Mouse (Mus musculus): ENCODE measurements around the gene Rsad2. TPM values are rescaled to one million over a fixed set of nuclear protein-coding genes. Genes with fewer than 3 reads are reported as not detected.
"Not testable (repeated sequence)": the region's sequence is repeated elsewhere in the genome, so short reads cannot be mapped to it uniquely, and the experiment has no call there.

The Rsad2 gene
- 0.41 and 0.70 TPM in 2 replicates for polyA plus RNA-seq (2015; fragmentation: Nextera tagmentation; extraction: Ambion mirVana)

DNA sequence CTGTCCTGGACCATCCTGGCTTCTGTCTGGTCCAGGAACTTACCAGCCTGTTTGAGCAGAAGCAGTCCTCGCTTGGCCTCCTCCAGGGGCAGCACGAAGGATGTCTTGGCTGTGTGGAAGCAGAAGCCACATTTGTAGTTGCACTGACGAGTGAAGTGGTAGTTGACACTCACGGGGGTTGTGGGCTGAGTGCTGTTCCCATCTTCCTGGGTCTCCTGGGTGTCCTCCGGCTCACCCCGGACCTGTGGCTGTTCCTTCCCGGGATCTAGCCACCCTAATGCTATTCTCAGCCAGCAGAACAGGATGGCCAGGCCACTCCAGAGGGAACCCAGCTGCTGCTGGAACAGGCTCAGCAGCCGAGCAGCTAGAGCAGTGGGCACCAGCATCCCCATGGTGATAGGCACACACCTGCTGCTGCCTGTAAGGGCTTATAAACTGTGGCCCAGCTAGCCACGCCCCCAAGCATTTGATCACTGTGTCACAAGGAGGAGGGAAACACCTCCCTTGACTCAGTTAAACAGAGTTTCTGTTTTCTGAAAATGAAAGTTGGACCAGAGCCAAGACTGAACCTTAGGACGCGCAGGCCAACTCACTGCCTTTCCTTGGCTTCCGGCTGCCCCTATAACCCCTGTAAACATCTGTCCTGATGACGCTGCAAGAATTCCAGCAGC, at the start of gene Rsad2:
Gene Rsad2 (minus strand): TSS at position 425 of the 671 bp plus-strand sequence.
- no peak within 1 kb of the TSS for H3K27ac ChIP-seq
- peaks cover 11% of the 10 kb centered on the region for H3K4me1 ChIP-seq
- no peaks in the 10 kb centered on the region for H3K9me3 ChIP-seq
- no peaks in the 10 kb centered on the region for H3K27me3 ChIP-seq
- ATAC-seq (ENCODE audit: insufficient number of reproducible peaks, insufficient read depth, low FRiP score, low TSS enrichment, low read depth): peak; percentile 56; the same call in 1 of the 2 replicates
- H3K9ac ChIP-seq: no peak within 1 kb of the TSS
- 44% methylated on average over 13 of the region's 13 CpGs for WGBS
- no peaks in the 10 kb centered on the region for H3K36me3 ChIP-seq
- H3K4me2 ChIP-seq: peak within 1 kb of the TSS; percentile 27
- H3K4me3 ChIP-seq: no peak within 1 kb of the TSS

DNA sequence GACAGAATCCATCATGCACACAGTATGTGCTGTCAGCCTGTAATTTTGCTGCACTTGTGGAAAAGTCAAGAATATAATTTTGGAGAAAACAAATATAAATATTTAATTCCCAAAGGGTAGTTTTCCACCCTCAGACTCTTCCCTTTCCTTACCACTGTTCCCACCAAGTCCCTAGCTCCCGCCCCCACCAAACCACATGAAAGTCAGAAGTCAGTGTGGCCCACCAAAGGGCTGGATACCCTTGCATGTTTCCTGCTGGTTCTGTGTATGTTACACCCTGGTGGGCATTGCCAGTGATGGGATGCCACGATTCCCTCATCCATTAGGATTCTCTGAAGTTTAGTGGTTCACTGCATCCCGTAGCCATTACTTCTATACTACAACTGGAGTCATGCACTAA, 44.8 kb upstream of the Rsad2 start:
- Histone ChIP-seq H3K9me3 (no peaks in the 10 kb centered on the region), H3K4me3 (no peak overlapping the region), H3K9ac (no peak overlapping the region), H3K4me2 (no peak overlapping the region), H3K4me1 (no peaks in the 10 kb centered on the region), H3K36me3 (no peaks in the 10 kb centered on the region), H3K27ac (no peak overlapping the region), H3K27me3 (no peaks in the 10 kb centered on the region)
- no peak for ATAC-seq (ENCODE audit: insufficient number of reproducible peaks, insufficient read depth, low FRiP score, low TSS enrichment, low read depth)
- 69% methylated on average over 3 of the region's 3 CpGs for WGBS

DNA sequence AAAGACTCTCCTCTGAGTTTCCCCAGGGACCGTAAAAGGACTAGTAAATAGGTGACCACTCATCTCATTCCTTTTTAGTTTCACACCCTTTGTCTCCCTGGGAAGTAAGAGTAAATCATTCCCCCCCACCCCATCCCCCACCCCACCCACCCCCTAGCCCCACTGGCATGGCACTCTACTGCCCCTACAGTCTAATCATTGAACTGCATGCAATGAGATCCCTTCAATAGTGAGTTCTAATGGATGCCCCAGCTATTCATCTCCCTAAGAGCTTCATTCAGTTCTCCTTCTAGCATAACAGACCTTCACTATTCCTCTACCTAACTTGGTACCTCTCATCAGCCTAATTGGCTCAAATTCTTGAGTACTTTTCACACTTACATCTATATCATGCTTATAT, 33.7 kb upstream of the Rsad2 start:
- H3K4me2 ChIP-seq: no peak overlapping the region
- peaks cover 14% of the 10 kb centered on the region for H3K4me1 ChIP-seq
- ATAC-seq (ENCODE audit: insufficient number of reproducible peaks, insufficient read depth, low FRiP score, low TSS enrichment, low read depth): no peak
- WGBS: 92% methylated on average over 1 of the region's 1 CpGs
- no peaks in the 10 kb centered on the region for H3K27me3 ChIP-seq
- H3K36me3 ChIP-seq: no peaks in the 10 kb centered on the region
- H3K9ac ChIP-seq: no peak overlapping the region
- H3K4me3 ChIP-seq: no peak overlapping the region
- no peak overlapping the region for H3K27ac ChIP-seq
- H3K9me3 ChIP-seq: no peaks in the 10 kb centered on the region

DNA sequence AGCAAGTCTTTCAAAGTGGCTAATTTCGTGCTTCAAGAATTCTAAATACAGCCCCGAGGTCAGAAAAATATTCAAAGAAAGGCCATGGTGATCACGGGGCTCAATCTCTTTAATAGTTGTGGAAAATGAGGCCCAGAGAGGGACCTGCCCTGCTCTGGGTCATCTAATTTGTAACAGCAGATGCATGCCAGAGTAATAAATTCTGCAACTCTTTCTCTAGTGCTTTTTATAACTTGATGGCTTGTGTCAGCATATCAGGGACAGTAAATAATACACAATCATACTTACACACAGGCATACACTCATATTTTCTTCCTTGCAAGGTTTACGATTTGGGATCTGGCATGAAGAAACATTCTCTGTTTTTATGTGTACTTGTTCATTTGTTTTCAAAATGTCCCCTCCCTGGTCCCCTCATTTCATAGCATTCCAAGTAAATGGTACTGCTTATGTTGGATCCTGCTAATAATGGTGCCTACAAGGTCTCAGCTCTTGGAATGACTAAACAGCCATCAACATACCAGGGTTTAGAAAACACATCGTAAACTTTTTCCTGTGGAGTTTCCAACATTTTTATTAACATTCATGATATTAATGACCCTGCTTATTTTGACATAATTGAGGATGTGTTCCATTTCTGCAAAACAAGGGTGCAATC, 32.5 kb upstream of the Rsad2 start:
- no peak overlapping the region for H3K27ac ChIP-seq
- no peak for ATAC-seq (ENCODE audit: insufficient number of reproducible peaks, insufficient read depth, low FRiP score, low TSS enrichment, low read depth)
- H3K4me2 ChIP-seq: peak overlapping the region; percentile 39
- no peaks in the 10 kb centered on the region for H3K36me3 ChIP-seq
- 34% methylated on average over 5 of the region's 5 CpGs for WGBS
- no peaks in the 10 kb centered on the region for H3K27me3 ChIP-seq
- no peak overlapping the region for H3K4me3 ChIP-seq
- peaks cover 11% of the 10 kb centered on the region for H3K4me1 ChIP-seq
- H3K9me3 ChIP-seq: no peaks in the 10 kb centered on the region
- H3K9ac ChIP-seq: no peak overlapping the region

DNA sequence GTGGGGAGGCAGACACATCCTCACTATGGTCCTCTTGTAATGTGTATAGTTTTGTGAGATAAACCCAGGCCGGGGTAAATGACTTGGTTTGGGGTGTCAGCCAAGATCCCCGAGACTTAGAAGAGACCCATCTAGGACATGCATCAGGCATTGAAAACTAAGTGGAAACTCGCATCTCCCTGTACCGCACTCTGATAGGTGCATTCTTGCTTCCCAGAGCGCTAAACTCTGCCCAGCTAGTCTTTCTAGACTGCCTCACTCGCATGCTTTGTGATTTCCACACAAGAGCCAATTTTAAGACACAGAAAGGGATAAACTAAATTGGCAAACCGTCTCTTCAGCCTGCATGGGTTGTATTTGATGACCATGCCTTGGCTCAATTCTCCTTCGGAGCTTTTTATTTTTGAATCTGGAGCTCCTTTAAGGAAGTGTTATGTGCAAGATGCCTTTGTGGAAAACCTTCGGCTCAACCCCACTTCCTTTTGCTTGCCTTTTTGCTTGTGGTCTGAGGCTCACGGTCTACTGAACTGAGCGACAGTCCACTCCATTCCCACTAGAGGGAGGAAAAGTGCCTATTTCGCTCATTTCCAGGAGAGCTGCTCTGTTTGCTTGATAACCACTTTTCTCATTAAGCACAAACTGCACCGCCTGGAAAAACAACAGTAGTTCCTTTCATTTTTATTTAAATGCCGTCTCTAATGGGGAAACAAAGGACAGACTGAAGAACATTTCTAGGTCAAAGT, 31.8 kb upstream of the Rsad2 start:
- Histone ChIP-seq H3K4me2 (peak overlapping the region; percentile 39), H3K36me3 (no peaks in the 10 kb centered on the region), H3K9ac (no peak overlapping the region), H3K9me3 (no peaks in the 10 kb centered on the region), H3K4me3 (no peak overlapping the region), H3K27me3 (no peaks in the 10 kb centered on the region), H3K27ac (peak overlapping the region; percentile 22; the same call in 1 of the 2 replicates), H3K4me1 (peaks cover 11% of the 10 kb centered on the region)
- 39% methylated on average over 14 of the region's 14 CpGs for WGBS
- ATAC-seq (ENCODE audit: insufficient number of reproducible peaks, insufficient read depth, low FRiP score, low TSS enrichment, low read depth): no peak

DNA sequence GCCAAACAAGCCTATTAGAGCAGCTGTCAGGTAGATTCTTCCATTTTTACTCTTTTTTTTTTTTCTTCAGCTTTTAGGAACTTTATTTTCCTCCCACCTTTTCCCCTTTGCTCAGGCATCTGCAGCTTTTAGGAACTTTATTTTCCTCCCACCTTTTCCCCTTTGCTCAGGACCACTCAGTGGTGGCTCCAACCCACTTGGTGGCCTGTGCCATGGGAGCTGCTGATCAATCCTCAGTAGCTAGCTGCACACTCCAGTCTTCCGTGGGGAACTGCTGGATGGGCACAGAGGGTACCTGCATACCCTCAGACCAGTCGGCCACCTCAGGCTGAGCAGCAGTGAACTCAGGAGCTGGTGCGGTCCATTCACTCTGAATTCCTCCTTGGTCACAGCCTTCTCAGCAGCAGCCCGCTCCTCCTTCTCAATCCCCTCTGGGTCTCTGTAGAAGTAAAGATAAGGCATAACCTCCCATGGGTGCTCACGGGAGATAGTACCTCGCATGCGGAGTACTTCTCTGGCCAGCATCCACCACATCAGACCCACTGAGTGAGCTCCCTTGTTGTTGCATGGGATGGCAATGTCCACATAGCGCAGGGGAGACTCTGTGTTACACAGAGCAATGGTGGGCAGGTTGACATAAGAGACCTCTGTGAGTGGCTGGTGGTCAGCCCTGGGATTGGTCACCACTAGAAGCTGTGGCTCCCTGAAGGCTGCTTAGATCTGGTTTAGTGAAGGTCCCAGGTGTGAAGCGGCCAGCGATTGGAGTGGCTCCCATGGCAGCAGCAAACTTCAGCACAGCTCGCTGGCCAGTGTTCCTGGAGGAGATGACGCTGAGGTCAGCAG, 29.7 kb upstream of the Rsad2 start:
- WGBS: 95% methylated on average over 12 of the region's 12 CpGs
- not testable (repeated sequence) for H3K27me3 ChIP-seq; H3K9me3 ChIP-seq; H3K4me3 ChIP-seq; ATAC-seq (ENCODE audit: insufficient number of reproducible peaks, insufficient read depth, low FRiP score, low TSS enrichment, low read depth); H3K27ac ChIP-seq; H3K36me3 ChIP-seq; H3K4me2 ChIP-seq; H3K9ac ChIP-seq
- peaks cover 11% of the 10 kb centered on the region for H3K4me1 ChIP-seq

DNA sequence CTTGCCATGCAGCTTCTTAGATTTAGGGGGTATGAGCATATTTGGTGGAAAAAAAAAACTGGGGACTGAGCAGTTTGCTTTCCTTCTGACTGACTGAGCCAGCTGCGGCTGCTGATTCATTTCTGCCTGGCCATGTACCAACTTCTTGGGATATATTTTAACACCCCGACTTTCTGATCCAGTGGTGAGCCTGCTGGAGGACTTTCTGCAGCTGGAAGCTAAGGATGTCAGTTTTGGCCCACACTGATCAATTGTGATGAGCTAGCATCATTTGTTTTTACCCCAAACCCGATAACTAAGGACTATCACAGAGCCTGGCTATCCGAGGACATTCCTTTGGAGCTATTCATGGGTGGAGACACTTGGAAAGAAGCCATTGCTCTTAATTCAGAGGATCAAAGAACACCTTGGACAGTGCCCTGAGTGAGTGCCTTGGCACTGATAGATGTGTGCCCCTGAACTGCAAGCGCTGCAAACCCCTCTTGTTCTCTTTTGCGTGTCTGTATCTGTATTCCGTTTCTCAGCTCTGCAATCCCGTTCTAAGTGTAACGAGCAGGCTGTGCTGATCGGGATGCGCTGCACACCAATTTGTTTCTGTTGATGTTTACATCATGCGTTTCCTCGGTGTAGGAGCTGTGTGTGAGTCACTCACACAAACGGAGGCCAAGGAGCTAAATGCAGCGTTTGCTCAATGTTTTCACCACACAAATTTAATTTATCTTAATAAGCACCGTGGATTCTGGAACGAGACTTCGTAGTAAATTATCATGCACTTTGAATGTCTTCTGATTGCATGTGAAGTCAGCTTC, 22.1 kb upstream of the Rsad2 start:
- Histone ChIP-seq H3K9me3 (no peaks in the 10 kb centered on the region), H3K36me3 (no peaks in the 10 kb centered on the region), H3K27ac (no peak overlapping the region), H3K4me1 (no peaks in the 10 kb centered on the region), H3K9ac (no peak overlapping the region), H3K4me3 (no peak overlapping the region), H3K4me2 (no peak overlapping the region), H3K27me3 (no peaks in the 10 kb centered on the region)
- 81% methylated on average over 18 of the region's 18 CpGs for WGBS
- ATAC-seq (ENCODE audit: insufficient number of reproducible peaks, insufficient read depth, low FRiP score, low TSS enrichment, low read depth): no peak

DNA sequence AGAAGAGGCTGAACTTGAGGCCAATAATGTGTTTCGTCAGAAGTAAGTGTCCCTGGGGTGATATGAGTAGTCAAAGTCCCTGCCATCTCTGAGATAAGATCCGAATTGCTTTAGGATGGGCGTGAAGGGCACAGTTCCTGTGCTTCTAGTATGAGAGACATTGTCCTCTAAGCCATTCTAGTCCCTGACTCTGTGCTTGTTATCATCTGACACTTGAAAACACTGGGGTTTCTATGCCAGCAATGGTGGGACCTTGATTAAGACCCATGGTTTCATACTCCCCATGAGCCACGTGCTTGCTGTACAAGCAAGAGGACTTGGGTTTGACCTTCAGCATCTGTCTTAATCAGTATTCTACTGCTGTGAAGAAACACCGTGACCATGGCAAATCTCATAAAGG, 20.9 kb upstream of the Rsad2 start:
- ATAC-seq (ENCODE audit: insufficient number of reproducible peaks, insufficient read depth, low FRiP score, low TSS enrichment, low read depth): no peak
- WGBS: 89% methylated on average over 5 of the region's 5 CpGs
- Histone ChIP-seq H3K9me3 (no peaks in the 10 kb centered on the region), H3K36me3 (no peaks in the 10 kb centered on the region), H3K4me2 (no peak overlapping the region), H3K4me1 (no peaks in the 10 kb centered on the region), H3K4me3 (no peak overlapping the region), H3K27me3 (no peaks in the 10 kb centered on the region), H3K9ac (no peak overlapping the region), H3K27ac (no peak overlapping the region)

DNA sequence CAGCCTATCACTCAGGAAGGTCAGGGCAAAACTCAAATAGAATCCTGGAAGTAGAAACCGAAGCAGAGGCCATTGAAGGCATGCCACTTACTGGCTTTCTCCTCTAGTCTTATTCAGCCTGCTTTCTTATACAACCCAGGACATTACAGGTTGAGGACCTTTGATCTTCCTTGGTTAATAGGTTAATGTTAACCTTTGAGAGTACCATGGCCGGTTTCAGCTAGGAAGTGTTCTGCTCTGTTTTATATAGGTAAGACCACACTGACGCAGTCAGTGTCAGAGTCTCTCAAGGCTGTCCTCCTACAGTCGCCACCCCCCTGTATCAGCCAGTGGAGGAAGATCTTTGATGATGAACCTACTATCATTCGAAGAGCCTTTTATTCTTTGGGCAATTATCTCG, 17.5 kb upstream of the Rsad2 start:
- Histone ChIP-seq H3K27me3 (no peaks in the 10 kb centered on the region), H3K4me1 (peaks cover 19% of the 10 kb centered on the region), H3K9me3 (no peaks in the 10 kb centered on the region), H3K9ac (no peak overlapping the region), H3K4me2 (no peak overlapping the region), H3K27ac (no peak overlapping the region), H3K4me3 (no peak overlapping the region), H3K36me3 (no peaks in the 10 kb centered on the region)
- WGBS: 90% methylated on average over 6 of the region's 6 CpGs
- no peak for ATAC-seq (ENCODE audit: insufficient number of reproducible peaks, insufficient read depth, low FRiP score, low TSS enrichment, low read depth)

DNA sequence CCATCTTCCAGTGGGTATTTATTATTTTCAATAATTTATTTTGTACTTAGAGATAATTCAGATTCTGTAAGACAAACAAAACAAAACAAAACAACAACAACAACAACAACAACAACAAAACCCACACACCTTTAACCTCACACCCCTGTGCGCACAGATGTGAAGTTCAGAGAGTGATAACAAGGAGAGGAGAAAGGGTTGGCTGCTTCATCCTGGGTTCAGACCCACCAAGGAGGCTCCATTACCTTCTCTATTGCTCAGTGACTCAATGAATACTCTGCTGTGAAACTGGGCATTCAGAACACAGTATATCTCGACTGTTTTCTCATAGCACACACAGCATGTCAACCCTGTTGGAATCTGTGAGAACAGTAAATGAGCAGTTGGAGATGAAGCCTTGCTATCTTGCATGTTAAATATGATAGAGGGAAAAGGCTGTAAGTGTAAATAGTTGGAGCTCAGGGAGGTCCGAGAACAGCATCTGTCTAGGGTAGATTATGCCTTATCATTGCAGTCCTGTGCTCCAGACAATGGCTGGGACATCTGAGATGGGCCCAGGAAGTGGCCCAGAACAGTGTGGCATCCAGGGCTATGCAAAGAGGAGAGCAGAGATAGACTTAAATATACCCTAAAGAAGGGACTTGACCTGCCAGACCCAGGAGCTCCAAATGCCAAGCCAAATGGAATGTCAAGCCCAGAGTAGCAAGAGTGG, 16.7 kb upstream of the Rsad2 start:
- Histone ChIP-seq H3K36me3 (no peaks in the 10 kb centered on the region), H3K27ac (no peak overlapping the region), H3K4me3 (no peak overlapping the region), H3K4me1 (peaks cover 19% of the 10 kb centered on the region), H3K9ac (no peak overlapping the region), H3K9me3 (no peaks in the 10 kb centered on the region), H3K4me2 (no peak overlapping the region), H3K27me3 (no peaks in the 10 kb centered on the region)
- ATAC-seq (ENCODE audit: insufficient number of reproducible peaks, insufficient read depth, low FRiP score, low TSS enrichment, low read depth): no peak
- WGBS: 84% methylated on average over 3 of the region's 3 CpGs

Data from embryonic facial prominence, embryonic 13.5 days (tissue).